Mouse (Mus musculus) intestine, embryonic 16.5 days (tissue): ENCODE results near the gene Cdc42se1. TPM values are rescaled to one million over a fixed set of nuclear protein-coding genes. Genes with fewer than 3 reads are reported as not detected.

ENCODE experiments used
- ATAC-seq: fragments of 200-750 bp; cut with Nextera tagmentation; 2 replicates; pipeline ENCODE4 v1.8.0; 2017; ENCODE audit warnings: moderate TSS enrichment, moderate library complexity
- H3K27ac ChIP-seq: fragments of 300-500 bp; sonication (generic); 2 replicates; pipeline ENCODE4 v1.5.1; 2014; ENCODE audit warnings: mild to moderate bottlenecking, low read length
- H3K27me3 ChIP-seq: fragments of 300-500 bp; sonication (generic); replicated peaks from 2 replicates; pipeline ENCODE4 v1.6.1; 2014; ENCODE audit warnings: low read length, control low read depth, mixed read lengths; ENCODE audit not compliant: control insufficient read depth, insufficient read depth
- H3K36me3 ChIP-seq: fragments of 300-500 bp; sonication (generic); 2 replicates; pipeline ENCODE4 v1.6.1; 2014; ENCODE audit warnings: low read length, control low read depth; ENCODE audit not compliant: control insufficient read depth, insufficient read depth
- H3K4me1 ChIP-seq: fragments of 300-500 bp; sonication (generic); 2 replicates; pipeline ENCODE4 v1.6.1; 2014; ENCODE audit warnings: low read length, control low read depth, mixed read lengths; ENCODE audit not compliant: control insufficient read depth, insufficient read depth
- H3K4me2 ChIP-seq: fragments of 300-500 bp; sonication (generic); 2 replicates; pipeline ENCODE4 v1.6.1; 2014; ENCODE audit warnings: low read depth, low read length, control low read depth
- H3K4me3 ChIP-seq: fragments of 300-500 bp; sonication (generic); 2 replicates; pipeline ENCODE4 v1.5.1; 2014; ENCODE audit warnings: mild to moderate bottlenecking, low read length
- H3K9ac ChIP-seq: fragments of 300-500 bp; sonication (generic); 2 replicates; pipeline ENCODE4 v1.6.1; 2014; ENCODE audit warnings: low read depth, low read length
- H3K9me3 ChIP-seq: fragments of 300-500 bp; sonication (generic); 2 replicates; pipeline ENCODE4 v1.6.1; 2016; ENCODE audit warnings: low read length, control low read depth; ENCODE audit not compliant: control insufficient read depth
- WGBS: fragments of 180-500 bp; shearing (Covaris S2); extraction: QIAGEN DNeasy Blood & Tissue Kit; methylation state at CpG from one replicate; pipeline ENCODE4 v1.1.7; 2014; 5-methylcytosine and 5-hydroxymethylcytosine counted together
- polyA plus RNA-seq: library from polyadenylated mRNA; unstranded; fragments of >200 nt; fragmentation: Nextera tagmentation; extraction: Ambion mirVana; gene quantifications from 2 replicates; pipeline ENCODE4 v1.2.1, GENCODE M21; 2015

Gene Cdc42se1
- polyA plus RNA-seq, 1 experiment from 2014 or later: 73.8 TPM

GRCm38 (mm10) chr3:95264724-95265123 is 36.2 kb downstream of the Cdc42se1 start:
- no peak overlapping the region for H3K27ac ChIP-seq
- no peak overlapping the region for H3K4me3 ChIP-seq
- H3K9ac ChIP-seq: no peak overlapping the region
- no peaks in the 10 kb centered on the region for H3K4me1 ChIP-seq
- WGBS: 82% methylated on average over 1 of the region's 1 CpGs
- peaks cover 14% of the 10 kb centered on the region for H3K36me3 ChIP-seq
- H3K9me3 ChIP-seq: no peaks in the 10 kb centered on the region
- H3K4me2 ChIP-seq: no peak overlapping the region
- H3K27me3 ChIP-seq: no peaks in the 10 kb centered on the region
- ATAC-seq: no peak

- Histone ChIP-seq H3K27ac (no peak overlapping the region), H3K4me1 (no peaks in the 10 kb centered on the region), H3K27me3 (no peaks in the 10 kb centered on the region), H3K4me3 (no peak overlapping the region), H3K9me3 (no peaks in the 10 kb centered on the region), H3K9ac (no peak overlapping the region), H3K36me3 (peaks cover 12% of the 10 kb centered on the region), H3K4me2 (no peak overlapping the region)
- ATAC-seq: no peak
- 96% methylated on average over 3 of the region's 3 CpGs for WGBS
Observed at GRCm38 (mm10) chr3:95266052-95266451, 37.5 kb downstream of the Cdc42se1 start.

- Histone ChIP-seq H3K4me2 (no peak overlapping the region), H3K27ac (no peak overlapping the region), H3K27me3 (no peaks in the 10 kb centered on the region), H3K9ac (no peak overlapping the region), H3K4me3 (no peak overlapping the region), H3K4me1 (no peaks in the 10 kb centered on the region), H3K9me3 (no peaks in the 10 kb centered on the region), H3K36me3 (peaks cover 8% of the 10 kb centered on the region)
- no peak for ATAC-seq
Observed at GRCm38 (mm10) chr3:95267855-95268254, 39.3 kb downstream of the Cdc42se1 start.

- no peak overlapping the region for H3K9ac ChIP-seq
- 89% methylated on average over 5 of the region's 5 CpGs for WGBS
- H3K4me2 ChIP-seq: no peak overlapping the region
- no peaks in the 10 kb centered on the region for H3K4me1 ChIP-seq
- H3K36me3 ChIP-seq: peaks cover 8% of the 10 kb centered on the region
- no peaks in the 10 kb centered on the region for H3K27me3 ChIP-seq
- no peak overlapping the region for H3K27ac ChIP-seq
- no peak overlapping the region for H3K4me3 ChIP-seq
- no peak for ATAC-seq
- no peaks in the 10 kb centered on the region for H3K9me3 ChIP-seq
Observed at GRCm38 (mm10) chr3:95269789-95270188, 41.3 kb downstream of the Cdc42se1 start.

GRCm38 (mm10) chr3:95270766-95271364 is 42.3 kb downstream of the Cdc42se1 start:
- WGBS: 84% methylated on average over 12 of the region's 12 CpGs
- Histone ChIP-seq H3K9me3 (no peaks in the 10 kb centered on the region), H3K4me1 (no peaks in the 10 kb centered on the region), H3K27ac (no peak overlapping the region), H3K27me3 (no peaks in the 10 kb centered on the region), H3K9ac (no peak overlapping the region), H3K4me3 (no peak overlapping the region), H3K36me3 (peaks cover 8% of the 10 kb centered on the region), H3K4me2 (no peak overlapping the region)
- ATAC-seq: no peak

- Histone ChIP-seq H3K27me3 (no peaks in the 10 kb centered on the region), H3K27ac (no peak overlapping the region), H3K4me1 (no peaks in the 10 kb centered on the region), H3K4me2 (no peak overlapping the region), H3K9ac (no peak overlapping the region), H3K4me3 (no peak overlapping the region), H3K36me3 (no peaks in the 10 kb centered on the region), H3K9me3 (no peaks in the 10 kb centered on the region)
- 94% methylated on average over 5 of the region's 5 CpGs for WGBS
- no peak for ATAC-seq
Observed at GRCm38 (mm10) chr3:95273471-95273870, 44.9 kb downstream of the Cdc42se1 start.

- Histone ChIP-seq H3K36me3 (no peaks in the 10 kb centered on the region), H3K27ac (no peak overlapping the region), H3K4me3 (no peak overlapping the region), H3K9me3 (no peaks in the 10 kb centered on the region), H3K4me1 (no peaks in the 10 kb centered on the region), H3K4me2 (no peak overlapping the region), H3K27me3 (no peaks in the 10 kb centered on the region), H3K9ac (no peak overlapping the region)
- WGBS: 96% methylated on average over 4 of the region's 4 CpGs
- no peak for ATAC-seq
Observed at GRCm38 (mm10) chr3:95274453-95274852, 45.9 kb downstream of the Cdc42se1 start.

- Histone ChIP-seq H3K4me1 (no peaks in the 10 kb centered on the region), H3K9ac (no peak overlapping the region), H3K27ac (no peak overlapping the region), H3K9me3 (no peaks in the 10 kb centered on the region), H3K27me3 (no peaks in the 10 kb centered on the region), H3K4me2 (no peak overlapping the region), H3K36me3 (no peaks in the 10 kb centered on the region), H3K4me3 (no peak overlapping the region)
- ATAC-seq: no peak
- WGBS: 76% methylated on average over 6 of the region's 6 CpGs
Observed at GRCm38 (mm10) chr3:95275161-95275560, 46.6 kb downstream of the Cdc42se1 start.

GRCm38 (mm10) chr3:95276428-95276934 is 47.9 kb downstream of the Cdc42se1 start:
- no peaks in the 10 kb centered on the region for H3K9me3 ChIP-seq
- ATAC-seq: no peak
- peaks cover 4% of the 10 kb centered on the region; the same call in 1 of the 2 replicates for H3K4me1 ChIP-seq
- no peak overlapping the region for H3K27ac ChIP-seq
- no peak overlapping the region for H3K4me2 ChIP-seq
- H3K27me3 ChIP-seq: no peaks in the 10 kb centered on the region
- no peak overlapping the region for H3K4me3 ChIP-seq
- no peak overlapping the region for H3K9ac ChIP-seq
- WGBS: 66% methylated on average over 5 of the region's 5 CpGs
- H3K36me3 ChIP-seq: no peaks in the 10 kb centered on the region

GRCm38 (mm10) chr3:95277149-95277551 is 48.6 kb downstream of the Cdc42se1 start:
- 86% methylated on average over 1 of the region's 1 CpGs for WGBS
- Histone ChIP-seq H3K4me1 (peaks cover 4% of the 10 kb centered on the region; the same call in 1 of the 2 replicates), H3K9me3 (no peaks in the 10 kb centered on the region), H3K27me3 (no peaks in the 10 kb centered on the region), H3K27ac (no peak overlapping the region), H3K4me2 (no peak overlapping the region), H3K4me3 (no peak overlapping the region), H3K36me3 (no peaks in the 10 kb centered on the region), H3K9ac (no peak overlapping the region)
- ATAC-seq: no peak
